Mouse (Mus musculus) brain, embryonic 14.5 days (tissue): ENCODE results near the gene Synrg.

Source experiments
- CTCF ChIP-seq: fragments of 200-500 bp; IDR thresholded peaks from 2 replicates; pipeline ENCODE4 v1.5.1; 2012; ENCODE audit warnings: inconsistent platforms, mild to moderate bottlenecking, moderate library complexity, borderline replicate concordance; ENCODE audit not compliant: insufficient read depth, insufficient read length; ENCODE audit errors: extremely low read depth
- POLR2A ChIP-seq: fragments of 200-500 bp; IDR thresholded peaks from 2 replicates; pipeline ENCODE4 v1.6.1; 2012; ENCODE audit warnings: mild to moderate bottlenecking, inconsistent platforms, borderline replicate concordance; ENCODE audit not compliant: poor library complexity, insufficient read depth, insufficient read length, severe bottlenecking; ENCODE audit errors: extremely low read depth

GRCm38 (mm10) chr11:83941950-83942840 lies 22.0 kb upstream of the Synrg start, which contains the start of gene Ddx52:
- TF ChIP-seq CTCF (no peak), POLR2A (peak; percentile 47; the same call in 1 of the 2 replicates)
